Mouse (Mus musculus) kidney, postnatal 14 days (tissue): ENCODE data around the gene Mcat.

Source experiments
- DNase-seq: peaks from one replicate; pipeline ENCODE4 v3.0.0; 2022; ENCODE audit warnings: mixed read lengths

The Mcat gene

GRCm38 (mm10) chr15:83500352-83500751 is 63.2 kb downstream of the Mcat start:
- DNase-seq: peak; percentile 36

DNA sequence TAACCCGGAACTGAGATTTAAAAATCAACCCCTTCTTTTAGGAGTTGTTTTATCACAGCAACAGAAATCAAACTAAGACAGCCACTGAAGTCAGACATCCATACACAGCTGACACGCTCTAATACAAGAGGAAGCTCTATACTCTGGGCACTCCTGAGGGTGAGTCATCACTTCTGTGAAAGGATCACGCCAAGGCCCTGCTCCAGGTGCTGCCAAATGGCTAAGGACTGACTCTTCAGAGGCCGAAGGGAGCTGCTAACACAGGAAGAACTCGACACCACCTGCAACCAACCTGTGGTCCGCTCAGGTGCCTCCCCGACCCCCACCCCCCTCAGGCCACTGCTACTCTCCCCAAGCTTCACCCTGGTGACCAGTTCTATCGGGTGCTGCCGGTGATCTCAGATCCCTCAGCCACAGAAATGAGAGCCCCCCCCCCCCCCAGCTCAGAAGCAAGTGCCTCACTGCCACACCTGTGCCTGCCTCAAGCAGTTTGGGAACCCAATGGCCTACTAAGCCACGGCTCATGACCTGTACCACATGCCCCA is 64.3 kb downstream of the Mcat start:
- no peak for DNase-seq

GRCm38 (mm10) chr15:83497299-83497698 is 66.3 kb downstream of the Mcat start:
- no peak for DNase-seq
